Mouse (Mus musculus) liver, embryonic 11.5 days (tissue): ENCODE data around the gene Ly6c1. TPM values are rescaled to one million over a fixed set of nuclear protein-coding genes. Genes with fewer than 3 reads are reported as not detected.
"Not testable (repeated sequence)": the region's sequence is repeated elsewhere in the genome, so short reads cannot be mapped to it uniquely, and the experiment has no call there.

Source experiments
- ATAC-seq: fragments of 200-750 bp; cut with Nextera tagmentation; replicated peaks from 2 replicates; pipeline ENCODE4 v1.8.0; 2017; ENCODE audit warnings: moderate number of reproducible peaks, mild to moderate bottlenecking, moderate TSS enrichment, moderate library complexity; ENCODE audit not compliant: low FRiP score
- DNase-seq: peaks from one replicate; pipeline ENCODE4 v3.0.0-alpha.2; 2017; ENCODE audit warnings: low spot score
- H3K27ac ChIP-seq: fragments of 300-500 bp; sonication (generic); 2 replicates; pipeline ENCODE4 v1.5.1; 2014; ENCODE audit warnings: mild to moderate bottlenecking, low read depth, low read length, control low read depth
- H3K27me3 ChIP-seq: fragments of 300-500 bp; sonication (generic); replicated peaks from 2 replicates; pipeline ENCODE4 v1.6.1; 2014; ENCODE audit warnings: low read length, mixed read lengths; ENCODE audit not compliant: control insufficient read depth, insufficient read depth
- H3K36me3 ChIP-seq: fragments of 300-500 bp; sonication (generic); 2 replicates; pipeline ENCODE4 v1.6.1; 2014; ENCODE audit warnings: mild to moderate bottlenecking, low read length, moderate library complexity, mixed read lengths; ENCODE audit not compliant: control insufficient read depth, insufficient read depth
- H3K4me1 ChIP-seq: fragments of 300-500 bp; sonication (generic); replicated peaks from 2 replicates; pipeline ENCODE4 v1.6.1; 2014; ENCODE audit warnings: low read length, mixed read lengths; ENCODE audit not compliant: control insufficient read depth, insufficient read depth
- H3K4me2 ChIP-seq: fragments of 300-500 bp; sonication (generic); 2 replicates; pipeline ENCODE4 v1.6.1; 2014; ENCODE audit warnings: mild to moderate bottlenecking, control low read depth, moderate library complexity
- H3K4me3 ChIP-seq: fragments of 300-500 bp; sonication (generic); 2 replicates; pipeline ENCODE4 v1.5.1; 2014; ENCODE audit warnings: low read depth, low read length, control low read depth
- H3K9ac ChIP-seq: fragments of 300-500 bp; sonication (generic); 2 replicates; pipeline ENCODE4 v1.6.1; 2014; ENCODE audit warnings: low read depth, low read length, control low read depth
- H3K9me3 ChIP-seq: fragments of 300-500 bp; sonication (generic); 2 replicates; pipeline ENCODE4 v1.6.1; 2016; ENCODE audit warnings: low read length, inconsistent platforms, mixed read lengths; ENCODE audit not compliant: control insufficient read depth
- WGBS: fragments of 180-500 bp; shearing (Covaris S2); extraction: QIAGEN DNeasy Blood & Tissue Kit; methylation state at CpG from one replicate; pipeline ENCODE4 v1.1.7; 2014; 5-methylcytosine and 5-hydroxymethylcytosine counted together
- polyA plus RNA-seq: library from polyadenylated mRNA; unstranded; fragments of >200 nt; fragmentation: Nextera tagmentation; extraction: Ambion mirVana; gene quantifications from 2 replicates; pipeline ENCODE4 v1.2.1, GENCODE M21; 2014

The Ly6c1 gene
- polyA plus RNA-seq, result 0.49 TPM in 1 of 2 replicates, not detected in the other

DNA sequence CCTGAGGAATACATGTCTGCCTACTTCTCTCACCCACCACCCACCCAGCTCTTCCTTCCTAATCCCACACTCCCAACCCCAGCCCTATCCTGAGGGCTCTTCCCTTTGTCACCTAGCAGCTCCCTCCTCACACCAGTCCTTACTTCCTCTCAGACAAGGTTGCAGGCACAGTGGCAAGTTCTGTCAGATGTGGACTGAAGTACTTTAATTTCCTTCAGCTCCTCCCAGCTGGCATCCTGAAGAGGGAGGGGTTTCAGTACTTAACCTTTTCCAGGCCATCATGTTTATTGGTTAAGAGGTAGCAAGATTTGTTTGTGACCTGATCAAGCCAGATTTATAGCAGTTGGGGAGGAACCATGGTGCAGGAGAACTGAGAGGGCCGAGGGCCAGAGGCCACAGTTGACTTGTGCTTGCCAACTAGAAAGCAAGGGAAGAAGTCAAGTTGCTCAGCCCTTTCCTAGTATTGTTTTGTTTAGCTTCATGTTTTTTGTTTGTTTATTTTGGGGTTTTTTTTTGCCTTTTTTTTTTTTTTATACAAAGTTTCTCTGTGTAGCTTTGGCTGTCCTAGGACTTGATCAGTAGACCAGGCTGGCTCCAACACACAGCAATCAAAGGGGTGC lies at the start of gene Ly6c1:
Gene Ly6c1 (minus strand): TSS at position 189 of the 620 bp plus-strand sequence.
- 33% methylated on average over 1 of the region's 1 CpGs for WGBS
- DNase-seq, result not testable (repeated sequence)

DNA sequence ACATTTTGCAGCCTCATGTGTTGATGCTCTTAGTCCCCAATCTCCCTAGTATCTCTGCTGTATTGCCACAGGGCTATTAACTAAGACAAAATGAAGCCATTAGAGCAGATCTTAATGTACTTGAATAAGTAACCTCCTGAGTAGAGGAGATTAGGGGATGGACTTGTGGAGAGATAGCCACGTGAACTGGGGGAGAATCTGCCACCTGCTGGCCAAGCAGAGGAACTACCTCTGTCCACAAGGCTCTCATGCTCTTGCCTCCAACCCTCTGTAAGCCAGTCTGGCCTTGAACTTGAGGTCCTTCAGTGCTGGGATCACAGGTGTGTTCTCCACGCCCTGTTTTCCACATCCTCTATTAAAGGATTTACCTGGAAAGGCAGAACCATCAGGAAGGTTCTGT lies 39.4 kb upstream of the Ly6c1 start:
- not testable (repeated sequence) for H3K27me3 ChIP-seq, H3K4me1 ChIP-seq, H3K9ac ChIP-seq, ATAC-seq, DNase-seq, H3K4me3 ChIP-seq, H3K36me3 ChIP-seq, H3K27ac ChIP-seq, H3K9me3 ChIP-seq, H3K4me2 ChIP-seq
- WGBS, result 5% methylated on average over 2 of the region's 2 CpGs

More for the DNA sequence above, at the start of gene Ly6c1:
- not testable (repeated sequence) for H3K36me3 ChIP-seq, ATAC-seq, H3K27me3 ChIP-seq, H3K4me1 ChIP-seq, H3K4me3 ChIP-seq, H3K9ac ChIP-seq, H3K9me3 ChIP-seq, H3K27ac ChIP-seq, H3K4me2 ChIP-seq

GRCm38 (mm10) chr15:75069965-75070364 lies 21.3 kb upstream of the Ly6c1 start:
- no peak for ATAC-seq
- no peaks in the 10 kb centered on the region for H3K27me3 ChIP-seq
- H3K9ac ChIP-seq, result no peak overlapping the region
- H3K36me3 ChIP-seq, result no peaks in the 10 kb centered on the region
- no peak for DNase-seq
- WGBS, result 83% methylated on average over 4 of the region's 4 CpGs
- no peaks in the 10 kb centered on the region for H3K4me1 ChIP-seq
- no peak overlapping the region for H3K4me3 ChIP-seq
- no peaks in the 10 kb centered on the region for H3K9me3 ChIP-seq
- no peak overlapping the region for H3K4me2 ChIP-seq
- H3K27ac ChIP-seq, result no peak overlapping the region

DNA sequence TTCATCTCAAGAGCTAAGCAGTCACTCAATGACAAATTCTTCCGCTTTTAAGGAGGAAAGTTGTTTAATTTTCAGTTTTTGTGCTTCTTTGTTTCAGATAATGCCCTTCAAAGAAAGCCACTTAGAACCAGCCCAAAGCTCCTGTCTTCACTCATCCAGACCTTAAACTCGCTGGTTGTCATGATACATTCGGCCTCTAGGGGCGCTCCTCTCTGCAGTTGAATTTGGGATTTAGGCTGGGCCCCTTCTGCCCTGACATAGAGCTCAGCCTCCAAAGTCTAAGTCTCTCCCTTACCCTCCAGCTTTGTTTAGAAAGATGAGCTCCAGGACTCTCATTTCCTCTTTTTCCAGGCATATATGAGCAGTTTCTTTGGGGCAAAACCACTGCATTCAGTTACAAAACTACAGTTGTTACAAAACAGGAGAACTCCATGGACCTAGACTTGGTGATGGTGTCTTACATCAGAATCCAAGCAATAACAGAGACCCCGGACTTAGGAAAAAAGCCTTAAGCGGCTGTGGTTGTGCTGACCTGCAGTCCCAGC lies 13.5 kb upstream of the Ly6c1 start:
- DNase-seq, result peak; percentile 37
- not testable (repeated sequence) for H3K4me2 ChIP-seq, H3K9me3 ChIP-seq, ATAC-seq, H3K27me3 ChIP-seq, H3K4me1 ChIP-seq, H3K27ac ChIP-seq, H3K36me3 ChIP-seq, H3K4me3 ChIP-seq, H3K9ac ChIP-seq
- WGBS, result 30% methylated on average over 6 of the region's 6 CpGs

DNA sequence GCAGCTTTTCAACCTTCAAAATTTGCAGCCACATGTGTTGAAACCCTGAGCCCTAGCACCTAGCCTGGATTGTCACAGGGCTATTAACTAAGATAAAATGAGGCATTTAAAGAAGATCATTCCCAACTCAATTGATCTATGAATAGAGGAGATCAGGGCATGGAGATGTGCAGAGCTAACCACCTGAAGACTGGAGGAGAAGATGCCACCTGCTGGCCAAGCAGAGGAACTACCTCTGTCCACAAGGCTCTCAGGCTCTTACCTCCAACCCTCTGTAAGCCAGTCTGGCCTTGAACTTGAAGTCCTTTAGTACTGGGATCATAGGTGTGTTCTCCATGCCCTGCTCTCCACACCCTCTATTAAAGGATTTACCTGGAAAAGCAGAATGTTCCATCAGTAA lies 11.9 kb upstream of the Ly6c1 start:
- Histone ChIP-seq H3K4me2 (no peak overlapping the region), H3K27me3 (no peaks in the 10 kb centered on the region), H3K36me3 (no peaks in the 10 kb centered on the region), H3K4me1 (no peaks in the 10 kb centered on the region), H3K4me3 (no peak overlapping the region), H3K9ac (no peak overlapping the region), H3K9me3 (no peaks in the 10 kb centered on the region), H3K27ac (no peak overlapping the region)
- ATAC-seq (no peak), DNase-seq (no peak)

DNA sequence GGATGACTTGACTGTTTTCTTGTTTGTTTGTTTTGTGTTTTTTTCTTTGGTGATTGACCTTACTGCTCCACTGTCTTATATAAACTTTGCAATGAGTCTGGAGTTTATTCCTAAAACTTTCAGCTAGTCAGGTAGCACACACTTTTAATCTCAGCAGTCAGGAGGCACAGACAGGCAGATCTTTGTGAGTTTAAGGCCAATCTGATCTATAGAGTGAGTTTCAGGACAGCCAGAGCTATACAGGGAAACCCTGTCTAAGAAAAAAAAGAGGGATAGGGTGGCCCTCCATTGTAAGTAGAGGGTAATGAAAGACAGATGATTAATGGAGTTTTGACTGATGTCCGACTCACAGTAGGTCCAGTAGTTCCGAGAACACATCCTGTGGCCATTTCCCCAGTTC lies 7.4 kb upstream of the Ly6c1 start:
- Histone ChIP-seq H3K9ac (no peak overlapping the region), H3K4me1 (no peaks in the 10 kb centered on the region), H3K27ac (no peak overlapping the region), H3K27me3 (no peaks in the 10 kb centered on the region), H3K36me3 (no peaks in the 10 kb centered on the region), H3K9me3 (no peaks in the 10 kb centered on the region), H3K4me3 (no peak overlapping the region), H3K4me2 (no peak overlapping the region)
- DNase-seq (no peak), ATAC-seq (no peak)
- WGBS, result 76% methylated on average over 2 of the region's 2 CpGs

DNA sequence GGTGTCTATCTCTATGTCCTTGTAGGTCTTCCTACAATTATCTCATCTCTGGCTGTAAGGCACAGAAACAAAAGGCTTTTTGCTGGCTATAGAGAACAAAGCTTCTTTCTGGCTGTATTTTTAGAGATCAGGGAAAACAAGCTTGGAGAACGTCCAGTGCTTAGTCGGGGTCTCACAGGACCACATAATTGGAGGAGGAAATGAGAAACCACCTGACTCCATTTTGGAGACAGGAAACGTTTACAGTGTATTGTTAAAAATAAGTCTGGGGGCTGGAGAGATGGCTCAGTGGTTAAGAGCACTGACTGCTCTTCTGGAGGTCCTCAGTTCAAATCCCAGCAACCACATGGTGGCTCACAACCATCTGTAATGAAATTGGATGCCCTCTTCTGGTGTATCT lies 6.8 kb upstream of the Ly6c1 start:
- H3K4me1 ChIP-seq, H3K4me2 ChIP-seq, H3K9ac ChIP-seq, H3K27me3 ChIP-seq, H3K27ac ChIP-seq, H3K4me3 ChIP-seq, DNase-seq, H3K9me3 ChIP-seq, H3K36me3 ChIP-seq, ATAC-seq: not testable (repeated sequence)
- 48% methylated on average over 3 of the region's 3 CpGs for WGBS

DNA sequence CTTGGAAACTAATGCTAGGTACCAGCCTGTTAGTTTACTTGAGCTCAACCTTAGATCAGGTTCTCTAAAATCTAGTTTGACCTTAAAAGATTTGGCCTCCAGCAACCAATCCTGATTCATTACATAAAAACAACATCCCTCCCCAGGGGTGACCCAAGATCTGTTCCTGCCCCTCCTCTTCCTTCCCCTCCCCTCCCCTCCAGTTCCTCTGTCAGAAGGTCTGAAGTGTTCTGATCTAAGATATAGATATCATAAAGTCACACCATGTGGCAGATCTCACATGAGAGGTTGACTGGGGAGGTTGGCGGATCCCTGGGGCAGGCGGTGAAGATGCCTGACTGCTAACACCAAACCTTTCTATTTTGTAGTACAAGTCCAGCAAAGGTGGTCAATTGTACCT lies 3.8 kb upstream of the Ly6c1 start:
- not testable (repeated sequence) for DNase-seq, H3K27ac ChIP-seq, H3K36me3 ChIP-seq, H3K27me3 ChIP-seq, H3K4me3 ChIP-seq, ATAC-seq, H3K9ac ChIP-seq, H3K4me2 ChIP-seq, H3K4me1 ChIP-seq, H3K9me3 ChIP-seq
- WGBS, result 89% methylated on average over 2 of the region's 2 CpGs

- not testable (repeated sequence) for H3K9ac ChIP-seq, DNase-seq, ATAC-seq, H3K4me3 ChIP-seq, H3K27ac ChIP-seq, H3K4me2 ChIP-seq, H3K4me1 ChIP-seq, H3K27me3 ChIP-seq, H3K36me3 ChIP-seq, H3K9me3 ChIP-seq
- WGBS, result 73% methylated on average over 2 of the region's 3 CpGs
Observed at GRCm38 (mm10) chr15:75051141-75051540, 2.5 kb upstream of the Ly6c1 start.
